Mouse (Mus musculus): ENCODE measurements around the gene Fam199x.

Fam199x gene

GRCm38 (mm10) chrX:137049425-137050225, at the start of gene Fam199x:
Fam199x (plus strand) TSS chrX:137049594.
- peak; percentile 71 to 77 for DNase-seq (ENCODE audit: low spot score in 2 of 2)

DNA sequence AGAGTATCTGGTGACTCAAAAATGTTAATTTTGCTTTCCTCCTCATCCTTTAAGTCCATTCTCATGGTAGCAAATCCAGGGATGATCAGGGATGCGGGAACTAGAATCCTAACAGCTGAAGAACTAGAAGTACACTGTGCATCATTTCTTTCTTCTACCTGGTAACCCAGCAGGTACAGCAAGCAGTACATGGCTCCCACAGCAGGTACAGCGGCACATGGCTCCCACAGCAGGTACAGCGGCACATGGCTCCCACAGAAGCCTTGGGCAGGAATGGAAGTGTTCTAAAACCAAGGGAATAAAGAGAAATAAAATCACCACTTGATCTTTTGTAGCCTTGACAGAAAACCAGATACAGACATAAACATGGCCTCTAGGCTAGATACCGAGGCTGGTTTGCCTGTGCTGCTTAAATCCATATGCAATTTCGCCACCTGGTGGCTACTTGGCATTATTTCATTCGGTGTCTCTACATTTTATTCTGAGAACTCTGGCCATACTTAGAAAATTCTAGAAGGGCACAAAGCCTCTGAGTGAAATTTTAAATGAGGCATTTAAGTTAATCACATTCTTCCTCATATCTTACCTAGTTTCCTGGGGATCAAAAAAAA, 34.2 kb upstream of the Fam199x start:
- peak in 1 of 2 experiments; percentile 10 for DNase-seq (ENCODE audit: low spot score in 2 of 2)

GRCm38 (mm10) chrX:137017668-137018067, 31.7 kb upstream of the Fam199x start:
- no peak for DNase-seq (ENCODE audit: low spot score in 2 of 2)

DNA sequence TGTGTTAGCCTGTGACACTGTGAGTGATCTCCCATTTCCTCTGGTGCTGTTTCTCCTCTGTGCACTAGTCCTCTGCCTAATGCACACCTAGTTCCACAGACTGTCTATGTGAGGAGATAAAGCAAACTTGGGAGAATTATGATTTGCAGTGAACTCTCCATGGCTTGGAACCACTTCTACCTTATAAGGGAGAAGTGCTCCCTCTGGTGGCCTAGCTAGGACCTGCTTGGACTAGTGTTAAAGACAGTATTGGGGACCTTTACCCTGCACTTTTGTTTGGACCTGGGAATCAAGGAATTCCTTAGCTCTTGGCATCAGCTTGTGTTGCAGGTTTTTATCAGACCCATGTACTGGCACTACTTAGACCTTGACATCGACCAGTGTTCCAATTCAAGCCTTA, 30.1 kb upstream of the Fam199x start:
- peak; percentile 11 to 16 for DNase-seq (ENCODE audit: low spot score in 2 of 2)

DNA sequence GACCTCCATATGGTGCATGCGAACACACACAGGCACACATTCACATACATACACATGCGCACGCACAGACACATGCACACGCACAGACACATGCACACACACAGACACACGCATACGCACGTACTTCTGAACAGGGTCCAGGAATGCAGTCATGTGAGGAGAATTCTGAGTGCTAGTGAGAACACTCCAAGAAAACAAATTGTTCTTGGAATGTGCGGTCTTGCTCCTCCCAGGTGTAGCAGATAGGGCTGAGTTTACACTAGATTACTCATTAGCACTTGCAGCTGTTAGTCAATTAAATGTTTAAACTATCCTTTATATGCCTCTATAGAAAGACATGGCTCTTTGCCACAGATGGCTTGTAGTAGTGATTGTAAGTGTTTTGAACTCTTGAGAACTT, 18.5 kb upstream of the Fam199x start:
- no peak for DNase-seq (ENCODE audit: low spot score in 2 of 2)

GRCm38 (mm10) chrX:137031726-137032125, 17.7 kb upstream of the Fam199x start:
- DNase-seq (ENCODE audit: low spot score in 2 of 2) = no peak

DNA sequence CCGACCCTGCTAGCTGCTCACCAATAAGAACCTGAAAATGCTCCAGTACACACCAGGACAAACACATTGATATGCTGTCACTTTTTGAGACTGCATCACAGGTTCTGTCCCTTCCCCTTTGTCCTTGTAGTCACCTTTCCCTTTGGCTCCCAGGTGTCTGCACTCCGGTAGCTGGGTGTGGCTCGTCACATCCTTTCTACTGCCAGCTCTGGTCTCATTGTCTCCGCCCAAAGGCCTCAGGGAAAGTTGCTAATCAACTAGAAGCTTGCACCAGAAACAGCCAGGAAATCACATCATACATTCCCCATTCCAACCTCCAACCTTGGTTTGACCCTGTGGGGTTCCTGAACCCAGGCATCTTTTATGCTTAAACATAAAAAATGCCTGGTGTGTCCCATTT, 15.1 kb upstream of the Fam199x start:
- no peak for DNase-seq (ENCODE audit: low spot score in 2 of 2)

- no peak for DNase-seq (ENCODE audit: low spot score in 2 of 2)
Measured at GRCm38 (mm10) chrX:137037470-137037999, 11.9 kb upstream of the Fam199x start.

- peak; percentile 78 to 85 for DNase-seq (ENCODE audit: low spot score in 2 of 2)
Measured at GRCm38 (mm10) chrX:137038000-137038483, 11.4 kb upstream of the Fam199x start, which contains the start of gene Slc25a53. Slc25a53 (minus strand) TSS chrX:137038302.

DNA sequence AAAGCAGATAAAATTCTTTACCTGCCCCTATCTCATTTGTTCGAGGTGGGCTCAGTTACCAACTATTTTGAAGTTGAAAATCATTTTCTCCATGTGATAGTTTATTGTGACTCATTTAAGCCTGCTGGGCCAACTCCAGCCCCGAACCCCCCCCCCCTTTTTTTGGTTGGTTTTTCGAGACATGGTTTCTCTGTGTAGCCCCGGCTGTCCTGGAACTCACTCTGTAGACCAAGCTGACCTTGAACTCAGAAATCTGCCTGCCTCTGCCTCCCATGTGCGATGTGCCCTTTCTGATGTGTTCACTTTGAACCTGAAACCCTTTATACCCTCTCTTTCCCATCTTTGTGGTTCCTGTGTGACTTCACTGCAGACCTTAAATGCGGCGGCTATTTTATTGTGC, 10.9 kb upstream of the Fam199x start:
- DNase-seq (ENCODE audit: low spot score in 2 of 2) = no peak

- no peak for DNase-seq (ENCODE audit: low spot score in 2 of 2)
Measured at GRCm38 (mm10) chrX:137049060-137049424, 352 bp upstream of the Fam199x start.

DNA sequence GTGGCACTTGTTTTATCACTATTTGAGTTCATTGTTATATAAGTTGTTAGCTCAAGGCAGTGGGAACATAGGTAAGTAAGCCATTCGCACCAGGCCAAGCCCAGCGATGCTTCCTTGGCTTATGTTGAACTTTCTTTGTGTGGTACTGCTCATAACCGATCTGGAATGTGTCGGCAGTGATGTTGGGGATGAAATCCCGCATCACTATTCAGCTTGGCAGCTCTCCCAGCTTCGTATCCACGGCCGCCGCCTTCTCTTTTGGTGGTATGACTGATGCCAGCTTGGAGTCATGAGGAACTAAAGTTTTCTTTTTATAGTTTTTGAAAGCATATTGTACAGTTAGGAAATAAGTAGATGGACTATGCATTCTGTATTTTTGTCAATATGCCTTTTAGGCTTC, 13.8 kb downstream of the Fam199x start:
- DNase-seq (ENCODE audit: low spot score in 2 of 2) = no peak

DNA sequence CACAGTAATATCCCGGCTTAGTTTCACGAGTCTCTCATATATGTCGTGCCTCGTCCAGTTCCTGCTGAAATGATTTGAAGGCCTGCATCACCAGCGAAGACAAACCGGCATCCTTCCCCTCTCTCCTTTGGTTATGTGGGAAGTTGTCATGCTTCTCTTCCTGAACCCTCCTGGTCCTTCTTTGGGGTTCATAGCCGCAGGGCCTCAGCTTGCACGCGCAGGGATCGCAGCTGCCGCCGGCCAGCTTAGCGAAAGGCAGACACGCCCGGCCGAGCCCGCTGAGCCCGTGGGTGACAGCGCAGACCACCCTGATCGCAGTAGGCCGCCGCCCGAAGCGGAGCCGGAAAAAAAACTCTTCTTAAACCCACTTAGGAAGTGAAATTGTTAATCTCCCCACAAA, 55.1 kb downstream of the Fam199x start:
- no peak for DNase-seq (ENCODE audit: low spot score in 2 of 2)

DNA sequence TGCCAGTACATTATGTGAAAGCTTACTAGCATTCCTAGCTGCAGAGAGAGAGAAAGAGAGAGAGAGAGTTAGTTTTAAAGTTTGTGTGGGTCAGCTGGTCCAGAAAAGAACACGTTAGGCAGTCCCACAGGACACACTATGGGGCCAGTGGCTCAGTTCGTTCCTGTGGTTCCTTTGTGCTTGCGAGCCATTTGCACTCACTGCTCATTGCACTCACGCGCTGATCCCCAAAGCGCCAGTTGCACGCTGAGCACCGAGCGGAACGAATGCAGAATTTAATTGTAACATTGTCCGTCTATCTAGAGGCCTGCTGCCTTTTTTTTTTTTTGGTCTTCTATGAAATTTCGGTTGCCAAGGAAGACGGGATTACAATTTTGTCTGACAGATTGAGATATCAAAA, 57.1 kb downstream of the Fam199x start:
- DNase-seq (ENCODE audit: low spot score in 2 of 2) = no peak

DNA sequence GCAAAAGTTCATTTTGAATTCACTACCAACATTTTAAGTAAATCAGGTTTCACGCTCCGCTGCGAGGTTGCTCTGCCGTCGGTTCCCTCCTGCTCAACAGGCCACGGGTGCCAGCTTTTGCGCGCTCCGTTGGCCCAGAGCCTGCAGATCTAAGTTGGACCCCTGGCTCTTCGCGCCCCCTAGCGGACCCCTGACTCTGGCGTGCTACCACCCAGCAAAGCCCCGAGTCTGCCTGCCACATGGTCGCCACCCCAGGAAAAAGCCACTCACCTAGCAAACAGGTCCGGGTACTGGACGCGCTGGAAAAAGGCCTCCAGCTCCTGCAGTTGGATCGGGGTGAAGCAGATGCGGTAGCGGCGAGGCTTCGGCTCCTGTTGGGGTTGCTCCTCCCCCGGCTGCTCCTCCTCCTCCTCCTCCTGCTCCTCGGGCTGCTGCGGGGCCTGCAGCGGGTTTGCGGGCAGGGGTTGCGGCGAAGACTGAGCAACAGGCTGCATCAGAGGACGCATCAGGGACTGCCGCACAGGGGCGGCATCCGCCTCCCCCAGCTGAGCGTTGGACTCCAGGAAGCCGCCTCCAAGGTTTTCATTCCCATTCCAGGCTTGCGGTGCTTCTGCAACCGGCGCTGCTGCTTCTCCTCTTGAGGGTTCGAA, 68.8 kb downstream of the Fam199x start:
- DNase-seq (ENCODE audit: low spot score in 2 of 2) = no peak

GRCm38 (mm10) chrX:137119675-137120423, 70.5 kb downstream of the Fam199x start:
- DNase-seq (ENCODE audit: low spot score in 2 of 2) = no peak

- DNase-seq (ENCODE audit: low spot score in 2 of 2) = no peak
Measured at GRCm38 (mm10) chrX:137121718-137122117, 72.3 kb downstream of the Fam199x start, which contains the start of gene Esx1. Esx1 (minus strand) TSS chrX:137122083.

DNA sequence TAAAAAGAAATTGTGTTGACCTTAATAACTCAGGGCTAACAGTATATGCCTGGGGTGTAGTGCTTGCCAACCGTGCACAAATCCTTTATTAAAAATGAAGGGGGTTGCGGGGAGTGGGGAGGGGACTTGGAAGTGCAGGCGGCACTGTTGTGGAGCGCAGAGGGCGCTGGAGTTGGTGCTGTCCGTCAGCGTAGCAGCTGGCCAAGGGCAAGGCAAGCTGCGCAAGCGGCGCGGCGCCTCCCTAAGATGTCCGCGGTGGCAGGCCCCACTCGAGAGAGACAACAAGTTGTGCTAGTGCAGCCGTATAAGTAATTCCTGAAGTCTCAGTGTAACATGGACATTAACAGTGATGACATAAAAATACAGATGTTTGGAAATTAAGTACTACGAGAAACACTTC, 78.1 kb downstream of the Fam199x start:
- no peak for DNase-seq (ENCODE audit: low spot score in 2 of 2)

All from heart, adult 9 months (tissue).